Mouse (Mus musculus) myocyte (in vitro differentiated cells): Measurements from ENCODE around the gene Fam170b.

Experiments used
- MYOD1 ChIP-seq, 3 experiments: IDR thresholded peaks; one replicate each; pipeline ENCODE4 v1.6.1; 2011; ENCODE audit warnings: control low read depth in 2 of 3, low read depth in 2 of 3, mild to moderate bottlenecking in 2 of 3, moderate library complexity in 1 of 3; ENCODE audit not compliant: insufficient read length in 2 of 3, control insufficient read depth in 1 of 3
- POLR2A ChIP-seq: IDR thresholded peaks from one replicate; pipeline ENCODE4 v1.6.1; 2011; ENCODE audit warnings: low read depth, mild to moderate bottlenecking, control low read depth, moderate library complexity; ENCODE audit not compliant: insufficient read length
- TCF12 ChIP-seq: IDR thresholded peaks from one replicate; pipeline ENCODE4 v1.6.1; 2011; ENCODE audit warnings: mild to moderate bottlenecking, control low read depth; ENCODE audit not compliant: poor library complexity, insufficient read depth, severe bottlenecking

DNA sequence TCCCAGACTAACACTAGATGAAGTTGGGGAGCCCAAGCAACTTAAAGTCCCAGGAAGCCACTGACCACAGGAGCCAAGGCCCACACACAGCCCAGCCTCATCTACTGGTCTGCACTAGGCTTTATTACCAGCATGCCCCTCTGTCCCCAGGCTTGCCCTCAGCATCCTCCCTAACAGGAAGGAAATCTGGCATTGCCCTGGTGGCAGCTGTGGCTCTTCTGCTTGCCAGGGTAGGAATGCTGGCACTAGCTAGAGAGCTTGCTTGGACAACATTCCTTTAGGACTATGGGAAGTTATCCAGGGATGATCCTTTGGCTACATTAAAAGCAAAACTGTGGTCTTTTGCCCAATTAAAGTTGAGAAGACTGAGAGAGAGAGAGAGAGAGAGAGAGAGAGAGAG lies 23.7 kb upstream of the Fam170b start:
- TF ChIP-seq MYOD1 (IDR thresholded peaks at IDR 0.05; ENCODE audit: control insufficient read depth in 1 of 3, insufficient read length in 2 of 3, low read depth in 2 of 3) (no peak), POLR2A (no peak), TCF12 (no peak)
